ENCODE assay signal across 10 mouse cellular contexts in genomic region chr9:55918579-55918978, GRCm38 (mm10). TPM values are rescaled to one million over a fixed set of nuclear protein-coding genes. Genes with fewer than 3 reads are reported as not detected.
DNase-seq lines count a peak whose midpoint lies in the region; ATAC-seq and TF ChIP-seq lines count a peak whose summit lies in the region.
"Had no signal": no experiment of that assay in that cellular context is flagged by ENCODE, and none has a peak within 500 bp of the region (broad histone marks: within the 10 kb centered on the region; RNA-seq: fewer than 3 reads in every experiment).

No protein-coding gene starts in this region.

- no peak overlapping the region for H3K27ac ChIP-seq in gastrocnemius, adult 2 months
- H3K27ac ChIP-seq: embryonic facial prominence, embryonic 15.5 days; liver, embryonic 13.5 days had no signal

- DNase-seq in gastrocnemius, adult 2 months = no peak
- DNase-seq in gastrocnemius, postnatal 10 days = no peak
- no peak for DNase-seq in lung, adult 2 months
- DNase-seq in lung, postnatal 4 days = no peak
- peak; percentile 33 for DNase-seq in R1 (ENCODE audit: low read depth, low spot score)
- DNase-seq in heart, postnatal 4 days = no peak
- DNase-seq: liver, embryonic 13.5 days had no signal

- 62% methylated on average over 3 of the region's 3 CpGs for WGBS in lung, adult 2 months

- peak; percentile 67 for TF ChIP-seq CTCF in gastrocnemius, adult 2 months (IDR thresholded peaks at IDR 0.05)
- TF ChIP-seq CTCF in lung, adult 2 months (IDR thresholded peaks at IDR 0.05; ENCODE audit: insufficient read depth, low read length) = 0 out of 2 replicates have a peak, but pooled peaks have one; percentile 22

- H3K4me1 ChIP-seq in lung, adult 2 months (ENCODE audit: control insufficient read depth, insufficient read depth, low read length) = no peaks in the 10 kb centered on the region
- H3K4me1 ChIP-seq: embryonic facial prominence, embryonic 15.5 days; liver, embryonic 13.5 days had no signal

- intact Hi-C loops in gastrocnemius, adult 2 months (cut with DNase I) = loop anchor here (2.0 kb wide), 1 partner anchor 490 kb away; no protein-coding TSS in a partner anchor

- no peak overlapping the region for H3K4me3 ChIP-seq in gastrocnemius, adult 2 months
- H3K4me3 ChIP-seq in lung, adult 2 months (replicated peaks; ENCODE audit: extremely low read depth, low read depth, low read length) = no peak overlapping the region
- H3K4me3 ChIP-seq: embryonic facial prominence, embryonic 15.5 days; liver, embryonic 13.5 days had no signal

- TF ChIP-seq POLR2A in lung, adult 2 months (IDR thresholded peaks at IDR 0.05; ENCODE audit: borderline replicate concordance, extremely low read depth, low read depth, low read length) = no peak

- 0 out of 2 replicates have a peak, but pooled peaks have one; percentile 47 for ATAC-seq in megakaryocyte-erythroid progenitor cell, adult 5-6 weeks (replicated peaks; ENCODE audit: low FRiP score, low TSS enrichment, poor library complexity, severe bottlenecking)
- ATAC-seq in erythroblast, adult 5-6 weeks (replicated peaks; ENCODE audit: low FRiP score, poor library complexity, severe bottlenecking) = no peak

RNA-seq across cellular contexts. Expression of gene Scaper, which starts 19.3 kb away (rescaled TPM):
- total RNA-seq in gastrocnemius, adult 2 months (2021) = 1 to 10 TPM; 8.2 to 9.0 TPM
- 10 to 100 TPM in 1 of 2 experiments, 1 to 10 TPM in 1; 9.5 to 11.1 TPM for total RNA-seq in gastrocnemius, postnatal 10 days (2021)
- polyA plus RNA-seq in lung, adult 2 months (2012; rRNA removed) = 4.3 and 5.9 TPM in 2 replicates
- total RNA-seq in megakaryocyte-erythroid progenitor cell, adult 5-6 weeks (2014; fragmentation: Nextera tagmentation) = 5.7 and 14.5 TPM in 2 replicates
- 10.0 and 10.3 TPM in 2 replicates for total RNA-seq in megakaryocyte-erythroid progenitor cell, adult 5-6 weeks (2017)
- 0.21 and 1.9 TPM in 2 replicates for total RNA-seq in erythroblast, adult 5-6 weeks (2015; ENCODE audit: low replicate concordance)
- total RNA-seq in erythroblast, adult 5-6 weeks (2017; ENCODE audit: low replicate concordance) = 5.1 and 6.4 TPM in 2 replicates
- 10 to 100 TPM; 18.2 to 18.3 TPM for total RNA-seq in heart, postnatal 4 days (2021)
